Mouse (Mus musculus) kidney, adult 2 months (tissue): ENCODE measurements around the gene Rbfox1.

Experiments
- CTCF ChIP-seq: fragments of 200-500 bp; conservative IDR thresholded peaks from 2 replicates; pipeline ENCODE4 v1.5.1; 2011; ENCODE audit warnings: low read depth, mild to moderate bottlenecking, control low read depth, low read length, moderate library complexity, mixed read lengths; ENCODE audit not compliant: insufficient read depth, insufficient read length
- POLR2A ChIP-seq: fragments of 200-500 bp; IDR thresholded peaks from one replicate; pipeline ENCODE4 v1.6.1; 2011; ENCODE audit warnings: low read depth, low read length, control low read depth

GRCm38 (mm10) chr16:6287699-6288098 lies 402.5 kb downstream of the Rbfox1 start:
- TF ChIP-seq CTCF (no peak), POLR2A (no peak)
